Mouse (Mus musculus): ENCODE data around the gene Atg4c. TPM values are rescaled to one million over a fixed set of nuclear protein-coding genes. Genes with fewer than 3 reads are reported as not detected.

Atg4c gene
- polyA plus RNA-seq, 1 experiment from 2014 or later: 17.3 TPM

DNA sequence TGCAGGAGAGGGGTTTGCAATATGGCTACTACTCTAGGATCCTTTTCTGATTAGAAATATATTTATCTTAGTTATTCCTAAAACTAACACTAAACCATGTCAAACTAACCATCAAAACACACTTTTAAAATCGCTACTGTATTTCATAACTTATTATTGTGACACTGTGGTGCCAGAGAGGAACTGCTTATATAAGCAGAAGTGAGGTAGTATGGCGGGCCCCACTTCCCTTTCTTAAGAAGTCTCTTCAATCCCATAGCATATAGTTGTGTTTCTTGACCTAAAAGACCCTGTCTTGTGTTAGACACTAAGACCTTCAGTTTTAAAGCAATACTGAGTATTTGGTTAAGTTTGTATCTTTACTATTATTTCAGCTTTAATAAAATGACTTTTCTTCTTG, 31.1 kb downstream of the Atg4c start:
- Histone ChIP-seq H3K4me3 (no peak overlapping the region), H3K9me3 (no peaks in the 10 kb centered on the region), H3K27ac (replicated peaks) (no peak overlapping the region), H3K27me3 (no peaks in the 10 kb centered on the region), H3K36me3 (peaks cover 21% of the 10 kb centered on the region), H3K4me1 (replicated peaks) (no peaks in the 10 kb centered on the region), H3K4me2 (no peak overlapping the region), H3K9ac (no peak overlapping the region)
- WGBS: 92% methylated on average over 2 of the region's 2 CpGs
- ATAC-seq (ENCODE audit: low FRiP score, low read depth): no peak

DNA sequence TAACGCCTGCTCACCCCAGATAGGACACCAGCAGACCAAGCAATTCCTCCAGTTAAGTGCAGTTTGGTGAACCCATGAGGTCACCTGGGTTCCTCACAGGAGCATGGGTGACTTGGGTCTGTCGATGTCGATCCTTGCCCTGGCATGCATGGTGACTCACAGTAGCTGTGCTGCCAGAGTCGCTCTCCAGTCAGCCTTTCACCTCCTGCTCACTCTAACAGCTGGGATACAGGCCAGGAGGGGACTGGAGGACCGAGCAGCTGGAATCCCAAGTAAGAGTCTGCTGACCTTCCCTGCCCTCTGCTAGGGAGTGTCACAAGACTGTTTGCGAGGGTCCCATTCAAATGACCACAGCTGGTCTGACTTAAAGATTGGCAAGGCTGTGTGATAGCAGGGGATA, 33.5 kb downstream of the Atg4c start:
- Histone ChIP-seq H3K36me3 (peaks cover 16% of the 10 kb centered on the region), H3K4me2 (no peak overlapping the region), H3K9ac (no peak overlapping the region), H3K9me3 (no peaks in the 10 kb centered on the region), H3K4me3 (no peak overlapping the region), H3K27ac (replicated peaks) (no peak overlapping the region), H3K27me3 (no peaks in the 10 kb centered on the region), H3K4me1 (replicated peaks) (no peaks in the 10 kb centered on the region)
- 84% methylated on average over 6 of the region's 6 CpGs for WGBS
- no peak for ATAC-seq (ENCODE audit: low FRiP score, low read depth)

DNA sequence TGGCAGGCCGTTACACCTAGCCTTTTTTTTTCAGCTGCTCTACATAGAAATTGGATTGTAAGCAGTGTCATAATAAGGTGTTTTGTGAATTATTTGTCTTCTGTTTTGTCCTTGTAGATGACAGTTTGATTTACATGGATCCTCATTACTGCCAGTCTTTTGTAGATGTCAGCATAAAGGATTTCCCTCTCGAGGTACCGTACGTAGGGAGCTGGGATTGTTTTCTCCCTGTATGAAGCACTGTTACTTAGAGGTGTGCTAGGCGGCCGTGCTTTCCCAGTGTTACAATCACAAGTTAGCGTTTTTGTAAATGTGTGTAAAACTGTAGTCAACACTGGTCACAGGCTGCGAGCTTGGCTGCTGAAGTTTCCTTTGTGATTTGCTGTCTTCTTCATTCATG, 35.6 kb downstream of the Atg4c start:
- ATAC-seq (ENCODE audit: low FRiP score, low read depth): no peak
- WGBS: 80% methylated on average over 8 of the region's 8 CpGs

DNA sequence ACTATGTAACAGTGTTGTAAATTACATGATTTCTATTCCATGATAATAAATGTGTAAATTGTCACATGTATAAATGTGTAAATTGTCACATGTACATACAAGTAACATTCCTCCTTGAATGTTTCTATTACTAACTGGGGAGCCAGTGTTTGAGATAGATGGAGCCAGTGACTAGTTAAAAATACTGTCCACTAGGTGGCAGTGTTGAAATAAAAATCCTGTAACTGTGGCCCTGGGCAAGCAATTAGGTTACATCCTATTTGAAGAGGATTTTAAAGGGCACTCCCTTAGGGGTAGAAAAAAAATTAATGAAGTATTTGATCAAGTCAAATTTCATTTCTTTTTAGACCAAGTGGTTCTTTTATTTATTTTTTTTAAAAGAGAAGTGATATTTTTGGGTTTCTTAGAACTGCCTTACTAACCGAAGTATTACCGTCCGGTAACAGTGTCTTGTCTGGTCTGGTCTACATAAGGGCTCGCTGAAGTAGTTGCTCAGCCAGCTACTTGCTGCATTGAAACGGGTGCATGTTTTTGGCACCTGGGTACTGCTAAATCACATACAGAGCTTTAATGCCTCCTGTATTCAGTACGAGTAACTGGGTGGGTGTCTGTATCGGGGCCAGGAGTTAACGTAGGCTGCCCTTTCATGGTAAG, 41.6 kb downstream of the Atg4c start:
- H3K4me2 ChIP-seq: no peak overlapping the region
- WGBS: 85% methylated on average over 8 of the region's 8 CpGs
- peak; percentile 78; the same call in 1 of the 2 replicates for ATAC-seq (ENCODE audit: low FRiP score, low read depth)
- no peak overlapping the region for H3K9ac ChIP-seq
- H3K27ac ChIP-seq (replicated peaks): no peak overlapping the region
- peaks cover 7% of the 10 kb centered on the region for H3K36me3 ChIP-seq
- H3K4me3 ChIP-seq: no peak overlapping the region
- H3K9me3 ChIP-seq: no peaks in the 10 kb centered on the region
- H3K27me3 ChIP-seq: no peaks in the 10 kb centered on the region
- H3K4me1 ChIP-seq (replicated peaks): no peaks in the 10 kb centered on the region

More for the DNA sequence above, 35.6 kb downstream of the Atg4c start:
- Histone ChIP-seq H3K4me2 (no peak overlapping the region), H3K9ac (no peak overlapping the region), H3K36me3 (peaks cover 17% of the 10 kb centered on the region), H3K27me3 (no peaks in the 10 kb centered on the region), H3K27ac (replicated peaks) (no peak overlapping the region), H3K4me3 (no peak overlapping the region), H3K9me3 (no peaks in the 10 kb centered on the region), H3K4me1 (replicated peaks) (no peaks in the 10 kb centered on the region)

DNA sequence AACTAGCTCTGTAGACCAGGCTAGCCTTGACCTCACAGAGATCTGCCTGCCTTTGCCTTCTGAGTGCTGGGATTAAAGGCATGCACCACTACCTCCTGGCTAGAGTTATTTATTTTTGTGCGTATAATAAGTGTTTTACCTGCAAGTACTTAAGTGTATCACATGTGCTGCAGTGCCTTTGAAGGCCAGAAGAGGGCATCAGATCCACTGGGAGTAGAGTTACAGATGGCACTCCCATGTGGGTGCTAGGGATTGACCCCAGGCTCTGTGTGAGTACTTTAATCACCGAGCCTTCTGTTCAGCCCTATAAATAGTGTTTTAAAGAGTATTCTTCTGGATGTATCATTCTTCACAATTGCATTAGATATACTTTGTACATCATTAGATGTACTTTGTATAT, 44.6 kb downstream of the Atg4c start:
- Histone ChIP-seq H3K9ac (no peak overlapping the region), H3K4me2 (no peak overlapping the region), H3K36me3 (peaks cover 11% of the 10 kb centered on the region), H3K4me1 (replicated peaks) (no peaks in the 10 kb centered on the region), H3K27me3 (no peaks in the 10 kb centered on the region), H3K9me3 (no peaks in the 10 kb centered on the region), H3K4me3 (no peak overlapping the region), H3K27ac (replicated peaks) (no peak overlapping the region)
- ATAC-seq (ENCODE audit: low FRiP score, low read depth): no peak
- 96% methylated on average over 2 of the region's 2 CpGs for WGBS

DNA sequence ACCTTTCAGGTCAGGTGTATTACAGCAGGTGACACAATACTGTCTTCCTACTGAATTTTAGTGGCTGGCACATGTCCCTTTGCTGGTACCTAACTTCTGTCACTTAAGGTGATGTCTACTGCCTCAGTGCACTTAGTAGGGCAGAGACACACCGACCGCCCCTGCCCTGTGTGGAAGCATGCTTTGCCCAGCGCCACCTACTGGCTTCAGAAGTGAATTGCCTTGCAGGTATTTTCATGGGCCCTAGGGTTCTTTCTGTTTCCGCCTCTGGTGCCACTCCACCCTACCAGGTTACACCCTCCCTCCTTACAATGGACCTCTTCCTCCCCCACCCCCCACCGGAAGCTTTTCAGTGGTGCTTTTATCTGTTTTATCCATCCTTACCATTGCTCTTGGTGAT, 47.9 kb downstream of the Atg4c start:
- H3K9ac ChIP-seq: no peak overlapping the region
- H3K36me3 ChIP-seq: peaks cover 7% of the 10 kb centered on the region; the same call in 1 of the 2 replicates
- H3K27ac ChIP-seq (replicated peaks): no peak overlapping the region
- no peaks in the 10 kb centered on the region for H3K4me1 ChIP-seq (replicated peaks)
- H3K9me3 ChIP-seq: no peaks in the 10 kb centered on the region
- H3K4me2 ChIP-seq: no peak overlapping the region
- 52% methylated on average over 5 of the region's 5 CpGs for WGBS
- ATAC-seq (ENCODE audit: low FRiP score, low read depth): no peak
- H3K4me3 ChIP-seq: no peak overlapping the region
- no peaks in the 10 kb centered on the region for H3K27me3 ChIP-seq

DNA sequence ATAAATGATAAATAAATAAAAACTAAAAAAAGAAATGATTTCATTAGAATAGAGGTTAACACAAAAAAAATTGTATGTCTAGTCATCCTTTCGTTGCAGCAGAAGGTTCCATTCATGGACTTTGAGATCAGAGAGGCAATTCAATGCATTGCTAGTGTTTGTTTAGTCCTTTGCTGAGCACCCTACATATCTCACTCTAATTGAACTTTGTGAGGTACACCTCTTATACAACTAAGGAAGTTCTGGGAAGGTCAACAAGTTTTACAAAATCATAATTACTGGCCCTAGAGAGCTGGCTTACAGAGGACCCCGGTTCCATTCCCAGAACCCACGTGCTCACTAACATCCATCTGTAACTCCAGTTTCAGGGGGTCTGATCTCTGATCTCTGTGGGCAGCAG, 55.6 kb downstream of the Atg4c start:
- no peak overlapping the region for H3K27ac ChIP-seq (replicated peaks)
- no peaks in the 10 kb centered on the region for H3K36me3 ChIP-seq
- no peak overlapping the region for H3K4me2 ChIP-seq
- no peak overlapping the region for H3K9ac ChIP-seq
- no peaks in the 10 kb centered on the region for H3K4me1 ChIP-seq (replicated peaks)
- no peak for ATAC-seq (ENCODE audit: low FRiP score, low read depth)
- 91% methylated on average over 3 of the region's 3 CpGs for WGBS
- H3K27me3 ChIP-seq: no peaks in the 10 kb centered on the region
- H3K9me3 ChIP-seq: no peaks in the 10 kb centered on the region
- no peak overlapping the region for H3K4me3 ChIP-seq

DNA sequence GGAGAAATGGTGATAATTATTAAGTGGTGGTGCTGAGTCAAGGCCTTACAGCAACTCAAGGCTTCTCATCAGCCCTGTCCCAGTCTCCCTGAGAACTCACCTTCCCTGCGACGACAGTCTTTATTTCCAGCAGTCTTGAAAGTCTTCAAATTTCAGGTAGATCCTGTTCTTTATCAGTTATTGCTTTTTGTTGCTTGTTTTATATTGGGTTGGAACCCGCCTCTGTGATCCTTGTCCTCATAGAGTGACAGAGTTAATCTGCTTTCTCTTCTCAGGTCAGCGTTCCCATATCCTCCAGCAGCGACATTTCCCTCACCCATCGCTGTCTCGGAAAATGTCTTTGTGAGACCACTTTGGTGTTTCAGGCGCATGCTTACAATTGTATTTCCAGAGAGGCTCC, 56.1 kb downstream of the Atg4c start:
- no peak overlapping the region for H3K9ac ChIP-seq
- no peak overlapping the region for H3K27ac ChIP-seq (replicated peaks)
- H3K36me3 ChIP-seq: no peaks in the 10 kb centered on the region
- H3K4me1 ChIP-seq (replicated peaks): no peaks in the 10 kb centered on the region
- no peaks in the 10 kb centered on the region for H3K27me3 ChIP-seq
- H3K9me3 ChIP-seq: no peaks in the 10 kb centered on the region
- WGBS: 97% methylated on average over 8 of the region's 8 CpGs
- no peak overlapping the region for H3K4me2 ChIP-seq
- H3K4me3 ChIP-seq: no peak overlapping the region
- no peak for ATAC-seq (ENCODE audit: low FRiP score, low read depth)

DNA sequence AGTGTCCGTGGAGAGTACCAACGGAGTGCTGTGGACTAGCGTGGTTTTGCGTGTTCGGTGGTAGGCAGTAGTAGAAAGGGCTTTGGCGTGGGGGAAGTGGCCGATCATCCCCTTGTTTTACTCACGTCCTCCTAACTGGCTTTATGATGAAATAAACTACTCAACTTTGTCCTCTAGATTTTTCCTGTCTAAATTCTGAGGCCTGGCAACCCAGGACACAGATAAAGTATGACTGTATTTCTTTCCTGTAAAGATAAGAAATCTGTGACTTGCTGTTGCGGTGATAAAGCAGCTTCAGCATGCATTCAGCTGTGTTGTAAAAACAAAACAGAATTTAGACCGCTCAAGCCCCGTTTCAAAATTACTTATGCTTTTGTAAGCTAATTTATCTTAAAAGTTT, 59.2 kb downstream of the Atg4c start:
- WGBS: 95% methylated on average over 11 of the region's 11 CpGs
- no peaks in the 10 kb centered on the region for H3K4me1 ChIP-seq (replicated peaks)
- no peak overlapping the region for H3K9ac ChIP-seq
- H3K4me2 ChIP-seq: no peak overlapping the region
- H3K27ac ChIP-seq (replicated peaks): no peak overlapping the region
- no peaks in the 10 kb centered on the region for H3K27me3 ChIP-seq
- no peaks in the 10 kb centered on the region for H3K9me3 ChIP-seq
- H3K36me3 ChIP-seq: no peaks in the 10 kb centered on the region
- ATAC-seq (ENCODE audit: low FRiP score, low read depth): no peak
- H3K4me3 ChIP-seq: no peak overlapping the region

DNA sequence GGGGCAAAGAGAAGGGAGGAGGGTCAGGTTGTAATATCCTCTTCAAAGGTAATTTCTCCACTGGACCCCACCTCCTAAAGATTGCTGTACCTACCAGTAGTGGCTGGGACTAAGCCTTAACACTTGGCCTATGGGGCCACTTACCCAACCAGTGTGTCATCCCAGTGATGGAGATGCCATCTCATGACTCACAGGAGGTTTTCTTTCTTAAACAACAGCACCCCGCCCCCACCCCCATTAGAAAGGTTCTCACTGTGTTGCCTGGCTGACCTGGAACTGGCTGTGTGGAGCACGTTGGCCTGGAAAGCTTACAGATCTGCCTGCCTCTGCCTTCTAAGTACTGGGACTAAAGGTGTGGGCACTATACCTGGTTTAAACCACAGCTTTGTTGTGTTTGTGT, 69.5 kb downstream of the Atg4c start:
- no peaks in the 10 kb centered on the region for H3K4me1 ChIP-seq (replicated peaks)
- no peaks in the 10 kb centered on the region for H3K9me3 ChIP-seq
- no peak for ATAC-seq (ENCODE audit: low FRiP score, low read depth)
- H3K27ac ChIP-seq (replicated peaks): no peak overlapping the region
- H3K4me2 ChIP-seq: no peak overlapping the region
- WGBS: 94% methylated on average over 2 of the region's 2 CpGs
- no peaks in the 10 kb centered on the region for H3K36me3 ChIP-seq
- no peaks in the 10 kb centered on the region for H3K27me3 ChIP-seq
- H3K4me3 ChIP-seq: no peak overlapping the region
- no peak overlapping the region for H3K9ac ChIP-seq

DNA sequence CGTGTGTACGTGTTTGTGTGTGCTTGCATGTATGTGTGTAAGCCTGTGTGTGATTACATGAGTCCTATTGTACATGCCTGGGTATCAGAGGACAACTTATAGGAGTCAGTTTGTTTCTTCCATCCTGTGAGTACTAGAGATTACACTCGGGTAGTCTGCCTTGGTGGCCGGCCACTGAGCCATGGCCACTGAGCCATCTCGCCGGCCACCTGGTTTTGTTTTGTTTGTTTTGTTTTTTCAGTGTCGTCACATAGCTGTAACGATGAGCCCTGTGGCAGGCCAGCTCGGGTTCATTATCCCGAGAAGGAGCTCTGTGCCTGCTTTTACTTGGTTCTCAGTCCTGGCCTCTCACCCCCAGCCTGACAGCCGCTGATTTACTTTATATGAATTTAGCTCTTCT, 69.9 kb downstream of the Atg4c start:
- Histone ChIP-seq H3K36me3 (no peaks in the 10 kb centered on the region; the same call in 1 of the 2 replicates), H3K4me1 (replicated peaks) (no peaks in the 10 kb centered on the region), H3K9me3 (no peaks in the 10 kb centered on the region), H3K27ac (replicated peaks) (no peak overlapping the region), H3K4me3 (no peak overlapping the region), H3K9ac (no peak overlapping the region), H3K27me3 (no peaks in the 10 kb centered on the region), H3K4me2 (no peak overlapping the region)
- ATAC-seq (ENCODE audit: low FRiP score, low read depth): no peak
- 77% methylated on average over 11 of the region's 11 CpGs for WGBS

DNA sequence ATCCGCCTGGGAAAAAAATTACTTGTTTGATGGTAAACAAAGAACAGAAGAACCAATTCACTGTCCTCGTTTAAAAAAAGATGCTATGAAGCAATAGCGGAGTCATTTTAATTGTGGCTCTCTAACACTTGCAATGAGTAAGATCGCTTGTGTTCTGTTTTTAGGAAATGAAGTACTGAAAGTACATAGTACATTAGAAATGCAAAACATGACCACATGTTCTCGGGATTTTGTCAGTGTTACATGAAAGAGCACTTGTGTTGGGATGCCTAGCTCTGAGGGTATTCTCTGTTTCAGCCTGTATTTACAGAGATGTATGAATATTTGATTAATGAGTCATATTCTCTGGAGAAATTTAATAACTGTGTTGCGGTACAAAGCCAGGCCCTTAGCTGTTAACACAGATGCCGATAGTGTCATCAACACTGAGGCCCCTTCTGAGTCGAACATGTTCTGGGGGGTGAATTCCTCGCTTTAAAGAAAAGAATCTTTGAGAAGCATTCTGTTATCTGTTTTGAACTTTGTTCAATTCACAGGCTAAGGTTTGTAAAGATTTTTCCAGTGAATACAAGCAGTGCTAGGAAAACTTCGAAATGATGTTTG, 73.2 kb downstream of the Atg4c start:
- Histone ChIP-seq H3K9me3 (no peaks in the 10 kb centered on the region), H3K4me2 (no peak overlapping the region), H3K27me3 (no peaks in the 10 kb centered on the region), H3K27ac (replicated peaks) (no peak overlapping the region), H3K36me3 (peaks cover 6% of the 10 kb centered on the region), H3K4me1 (replicated peaks) (no peaks in the 10 kb centered on the region), H3K4me3 (no peak overlapping the region), H3K9ac (no peak overlapping the region)
- 68% methylated on average over 10 of the region's 10 CpGs for WGBS
- no peak for ATAC-seq (ENCODE audit: low FRiP score, low read depth)

DNA sequence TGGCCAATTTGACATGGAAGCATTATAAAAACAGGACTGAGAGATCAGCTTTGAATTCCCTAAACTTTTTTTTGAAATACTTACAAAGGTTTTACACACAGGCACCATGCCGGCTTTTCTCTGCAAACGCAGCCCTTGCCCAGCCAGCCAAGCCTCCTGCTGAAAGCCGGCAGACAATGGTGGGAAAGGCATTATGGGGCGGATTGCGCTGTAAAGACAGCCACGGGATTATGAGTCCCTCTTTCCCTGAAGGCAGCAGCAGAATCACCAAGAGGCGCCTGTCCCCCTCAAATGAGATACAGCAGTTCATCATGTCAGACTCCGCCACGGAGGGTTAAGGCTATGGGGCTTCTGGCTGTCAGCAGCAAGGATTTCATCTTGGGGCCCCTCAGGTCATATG, 79.1 kb downstream of the Atg4c start:
- Histone ChIP-seq H3K4me1 (replicated peaks) (peaks cover 14% of the 10 kb centered on the region), H3K4me2 (peak overlapping the region; percentile 43), H3K9ac (peak overlapping the region; percentile 33; the same call in 1 of the 2 replicates), H3K27ac (replicated peaks) (peak overlapping the region; percentile 6), H3K4me3 (0 out of 2 replicates have a peak overlapping the region, but pooled peaks have one; percentile 1), H3K9me3 (no peaks in the 10 kb centered on the region), H3K36me3 (peaks cover 6% of the 10 kb centered on the region), H3K27me3 (no peaks in the 10 kb centered on the region)
- peak; percentile 59; the same call in 1 of the 2 replicates for ATAC-seq (ENCODE audit: low FRiP score, low read depth)
- 12% methylated on average over 9 of the region's 9 CpGs for WGBS

Data from hindbrain, embryonic 15.5 days (tissue).